Mouse (Mus musculus) CH12.LX (cell line): ENCODE data around the gene Ina. TPM values are rescaled to one million over a fixed set of nuclear protein-coding genes. Genes with fewer than 3 reads are reported as not detected.

Experiments used
- DNase-seq: peaks from one replicate; pipeline ENCODE4 v3.0.0-alpha.2; 2013; ENCODE audit errors: extremely low read depth
- H3K27ac ChIP-seq: 2 replicates; pipeline ENCODE4 v1.5.1; 2012; ENCODE audit warnings: low read depth, mild to moderate bottlenecking, control low read depth, moderate library complexity; ENCODE audit not compliant: insufficient read depth
- H3K27me3 ChIP-seq: replicated peaks from 2 replicates; pipeline ENCODE3; 2012; ENCODE audit warnings: inconsistent platforms
- H3K36me3 ChIP-seq, 2 experiments: replicated peaks in 1 of 2; 2 replicates each; pipeline versions ENCODE3 to v1.6.1; 2012; ENCODE audit warnings: inconsistent platforms in 1 of 2, low read length in 1 of 2, mild to moderate bottlenecking in 1 of 2, mixed read lengths in 1 of 2, moderate library complexity in 1 of 2; ENCODE audit not compliant: control insufficient read depth in 1 of 2, insufficient read depth in 1 of 2
- H3K4me1 ChIP-seq, 2 experiments: 2 replicates each; pipeline ENCODE4 v1.6.1; 2012; ENCODE audit warnings: inconsistent platforms in 1 of 2, moderate library complexity in 1 of 2; ENCODE audit not compliant: insufficient read depth in 2 of 2, control insufficient read depth in 1 of 2
- H3K4me2 ChIP-seq: 2 replicates; pipeline ENCODE4 v1.6.1; 2012; ENCODE audit warnings: low read depth, mild to moderate bottlenecking, control low read depth; ENCODE audit not compliant: poor library complexity, insufficient read depth, severe bottlenecking
- H3K4me3 ChIP-seq, 3 experiments: fragments of 150-350 bp in 1 of 3; sonication (generic) in 1 of 3; replicated peaks in 1 of 3; 2 replicates each; pipeline versions ENCODE3 to v1.5.1; 2011 to 2012; ENCODE audit warnings: low read depth in 2 of 3, low read length in 2 of 3, mild to moderate bottlenecking in 2 of 3, moderate library complexity in 2 of 3, control low read depth in 1 of 3, improper control_type of control experiment in 1 of 3, inconsistent platforms in 1 of 3, mixed read lengths in 1 of 3; ENCODE audit not compliant: poor library complexity in 1 of 3
- H3K79me2 ChIP-seq: replicated peaks from 2 replicates; pipeline ENCODE4 v1.6.1; 2012; ENCODE audit warnings: mild to moderate bottlenecking, moderate library complexity; ENCODE audit not compliant: control insufficient read depth, poor library complexity, insufficient read depth, severe bottlenecking; ENCODE audit errors: extremely low read depth
- H3K9ac ChIP-seq: 2 replicates; pipeline ENCODE4 v1.6.1; 2012; ENCODE audit warnings: low read depth, mild to moderate bottlenecking, control low read depth, moderate library complexity; ENCODE audit not compliant: insufficient read depth
- H3K9me3 ChIP-seq: replicated peaks from 2 replicates; pipeline ENCODE3; 2012; ENCODE audit warnings: low read length, inconsistent platforms, mixed read lengths
- BHLHE40 ChIP-seq: IDR thresholded peaks from 2 replicates; pipeline ENCODE4 v1.6.1; 2011; ENCODE audit warnings: mild to moderate bottlenecking, low read depth, low read length, improper control_type of control experiment
- CHD2 ChIP-seq: IDR thresholded peaks from 2 replicates; pipeline ENCODE4 v1.6.1; 2011; ENCODE audit warnings: low read length, improper control_type of control experiment
- CTCF ChIP-seq, 2 experiments: IDR thresholded peaks in 1 of 2; conservative IDR thresholded peaks in 1 of 2; 2 replicates each; pipeline ENCODE4 v1.5.1; 2011 to 2012; ENCODE audit warnings: low read depth in 2 of 2, low read length in 2 of 2, improper control_type of control experiment in 1 of 2, inconsistent platforms in 1 of 2, mild to moderate bottlenecking in 1 of 2, moderate library complexity in 1 of 2
- EP300 ChIP-seq: IDR thresholded peaks from 2 replicates; pipeline ENCODE4 v1.6.1; 2011; ENCODE audit warnings: low read length, improper control_type of control experiment
- ETS1 ChIP-seq: conservative IDR thresholded peaks from 2 replicates; pipeline ENCODE4 v1.6.1; 2012; ENCODE audit warnings: low read depth, mild to moderate bottlenecking, inconsistent platforms, low read length, improper control_type of control experiment, moderate library complexity
- HCFC1 ChIP-seq: IDR thresholded peaks from 2 replicates; pipeline ENCODE4 v1.6.1; 2012; ENCODE audit warnings: low read depth, mild to moderate bottlenecking, inconsistent platforms, low read length, improper control_type of control experiment
- IRF4 ChIP-seq: IDR thresholded peaks from 2 replicates; pipeline ENCODE4 v1.6.1; 2014; ENCODE audit warnings: low read depth, mild to moderate bottlenecking, inconsistent platforms, low read length, improper control_type of control experiment
- JUN ChIP-seq: IDR thresholded peaks from 2 replicates; pipeline ENCODE4 v1.6.1; 2011; ENCODE audit warnings: low read depth, mild to moderate bottlenecking, low read length, improper control_type of control experiment, moderate library complexity; ENCODE audit not compliant: insufficient read depth
- JUND ChIP-seq: conservative IDR thresholded peaks from 2 replicates; pipeline ENCODE4 v1.6.1; 2011; ENCODE audit warnings: low read depth, low read length, improper control_type of control experiment
- KAT2A ChIP-seq: IDR thresholded peaks from 2 replicates; pipeline ENCODE4 v1.6.1; 2012; ENCODE audit warnings: low read length, improper control_type of control experiment, inconsistent platforms; ENCODE audit not compliant: insufficient replicate concordance
- MAFK ChIP-seq: IDR thresholded peaks from 2 replicates; pipeline ENCODE4 v1.6.1; 2011; ENCODE audit warnings: low read length, improper control_type of control experiment; ENCODE audit not compliant: insufficient replicate concordance
- MAX ChIP-seq: IDR thresholded peaks from 2 replicates; pipeline ENCODE4 v1.6.1; 2011; ENCODE audit warnings: low read length, improper control_type of control experiment
- MAZ ChIP-seq: IDR thresholded peaks from 2 replicates; pipeline ENCODE4 v1.6.1; 2012; ENCODE audit warnings: low read depth, mild to moderate bottlenecking, inconsistent platforms, low read length, improper control_type of control experiment, moderate library complexity
- MEF2A ChIP-seq: IDR thresholded peaks from 2 replicates; pipeline ENCODE4 v1.6.1; 2014; ENCODE audit warnings: low read depth, mild to moderate bottlenecking, inconsistent platforms, low read length, improper control_type of control experiment, borderline replicate concordance
- MXI1 ChIP-seq: IDR thresholded peaks from 2 replicates; pipeline ENCODE4 v1.6.1; 2011; ENCODE audit warnings: mild to moderate bottlenecking, low read depth, low read length, improper control_type of control experiment
- MYC ChIP-seq: IDR thresholded peaks from 2 replicates; pipeline ENCODE4 v1.6.1; 2011; ENCODE audit warnings: low read depth, mild to moderate bottlenecking, improper control_type of control experiment, low read length
- NELFE ChIP-seq: IDR thresholded peaks from 2 replicates; pipeline ENCODE4 v1.6.1; 2011; ENCODE audit warnings: low read depth, low read length, improper control_type of control experiment
- NRF1 ChIP-seq: IDR thresholded peaks from 2 replicates; pipeline ENCODE4 v1.6.1; 2014; ENCODE audit warnings: low read depth, mild to moderate bottlenecking, inconsistent platforms, low read length, improper control_type of control experiment, moderate library complexity
- PAX5 ChIP-seq: IDR thresholded peaks from 2 replicates; pipeline ENCODE4 v1.6.1; 2012; ENCODE audit warnings: low read length, inconsistent platforms, mixed read lengths
- POLR2A ChIP-seq: IDR thresholded peaks from 2 replicates; pipeline ENCODE4 v1.6.1; 2011; ENCODE audit warnings: low read depth, mild to moderate bottlenecking, improper control_type of control experiment, low read length
- POLR2AphosphoS2 ChIP-seq: IDR thresholded peaks from 2 replicates; pipeline ENCODE4 v1.6.1; 2011; ENCODE audit warnings: low read depth, low read length, improper control_type of control experiment
- RAD21 ChIP-seq: IDR thresholded peaks from 2 replicates; pipeline ENCODE4 v1.6.1; 2011; ENCODE audit warnings: low read depth, mild to moderate bottlenecking, low read length, improper control_type of control experiment, moderate library complexity
- RCOR1 ChIP-seq: conservative IDR thresholded peaks from 2 replicates; pipeline ENCODE4 v1.6.1; 2012; ENCODE audit warnings: low read depth, mild to moderate bottlenecking, inconsistent platforms, low read length, improper control_type of control experiment
- SMC3 ChIP-seq: IDR thresholded peaks from 2 replicates; pipeline ENCODE4 v1.6.1; 2011; ENCODE audit warnings: low read depth, low read length, improper control_type of control experiment
- TBP ChIP-seq: conservative IDR thresholded peaks from 2 replicates; pipeline ENCODE4 v1.6.1; 2011; ENCODE audit warnings: low read depth, low read length, improper control_type of control experiment
- UBTF ChIP-seq: IDR thresholded peaks from 2 replicates; pipeline ENCODE4 v1.6.1; 2012; ENCODE audit warnings: low read depth, mild to moderate bottlenecking, inconsistent platforms, low read length, improper control_type of control experiment, moderate library complexity
- USF2 ChIP-seq: conservative IDR thresholded peaks from 2 replicates; pipeline ENCODE4 v1.6.1; 2011; ENCODE audit warnings: low read depth, low read length, improper control_type of control experiment
- ZKSCAN1 ChIP-seq: IDR thresholded peaks from 2 replicates; pipeline ENCODE4 v1.6.1; 2012; ENCODE audit warnings: low read depth, inconsistent platforms, low read length, improper control_type of control experiment, borderline replicate concordance
- ZNF384 ChIP-seq: IDR thresholded peaks from 2 replicates; pipeline ENCODE4 v1.6.1; 2012; ENCODE audit warnings: low read depth, low read length, improper control_type of control experiment, inconsistent platforms
- dilution Hi-C: fragments of 300-500 bp; cut with MboI; formaldehyde crosslinking; loops from 2 replicates; pipeline ENCODE4 v1.14.3; 2020; ENCODE audit warnings: low sequenced_read_pairs; ENCODE audit not compliant: extremely low pct_unique_long_range_greater_than_20kb, extremely low pct_ligation_motif_present
- in situ Hi-C: fragments of 300-500 bp; cut with MboI; formaldehyde crosslinking; loops from 3 replicates; pipeline ENCODE4 v1.14.3; 2019; ENCODE audit warnings: low sequenced_read_pairs, low pct_ligation_motif_present, low pct_unique_long_range_greater_than_20kb, mixed read lengths
- polyA plus RNA-seq: library from polyadenylated mRNA; unstranded; fragments of >175 nt; gene quantifications from 2 replicates; pipeline ENCODE4 v1.2.1, GENCODE M21; 2012; ENCODE audit warnings: low read depth; ENCODE audit not compliant: insufficient read length
- total RNA-seq, 2 experiments: library from RNA; depleted of rRNA; stranded (reverse); fragments of 300-350 nt in 1 of 2; fragments of >200 nt in 1 of 2; gene quantifications; 2 replicates each; pipeline ENCODE4 v1.2.3; 2012 to 2014

Ina gene
- total and polyA plus RNA-seq, 3 experiments, result not detected

GRCm38 (mm10) chr19:46968833-46969232 is 45.7 kb upstream of the Ina start:
- Histone ChIP-seq H3K4me3 (no peak overlapping the region), H3K36me3 (no peaks in the 10 kb centered on the region), H3K9ac (no peak overlapping the region), H3K27me3 (no peaks in the 10 kb centered on the region), H3K79me2 (no peaks in the 10 kb centered on the region), H3K9me3 (peaks cover 3% of the 10 kb centered on the region), H3K27ac (no peak overlapping the region), H3K4me1 (peaks cover 2 to 17% of the 10 kb centered on the region in 2 experiments; a peak in 2 of 4 replicates), H3K4me2 (no peak overlapping the region)
- dilution Hi-C loops (no loop called here), in situ Hi-C loops (no loop called here)
- TF ChIP-seq RAD21 (no peak), RCOR1 (no peak), HCFC1 (no peak), CHD2 (no peak), BHLHE40 (no peak), NELFE (no peak), USF2 (no peak), EP300 (no peak), MAFK (no peak), KAT2A (no peak), JUN (no peak), SMC3 (no peak), MAZ (no peak), UBTF (no peak), ZNF384 (no peak), PAX5 (no peak), POLR2A (no peak), NRF1 (no peak), TBP (no peak), IRF4 (no peak)
- no peak for DNase-seq

GRCm38 (mm10) chr19:46969286-46969985 is 45.1 kb upstream of the Ina start:
- Histone ChIP-seq H3K4me2 (no peak overlapping the region; the same call in 1 of the 2 replicates), H3K27ac (no peak overlapping the region)

More at GRCm38 (mm10) chr19:46969286-46969985, 45.1 kb upstream of the Ina start:
- in situ Hi-C loops (no loop called here), dilution Hi-C loops (no loop called here)
- H3K9ac ChIP-seq, result no peak overlapping the region
- no peaks in the 10 kb centered on the region for H3K27me3 ChIP-seq
- H3K79me2 ChIP-seq, result no peaks in the 10 kb centered on the region
- peaks cover 2 to 17% of the 10 kb centered on the region in 2 experiments; a peak in 2 of 4 replicates for H3K4me1 ChIP-seq
- H3K9me3 ChIP-seq, result peaks cover 3% of the 10 kb centered on the region
- no peaks in the 10 kb centered on the region for H3K36me3 ChIP-seq
- DNase-seq, result peak; percentile 22
- TF ChIP-seq BHLHE40 (peak; percentile 75), JUND (0 out of 2 replicates have a peak, but pooled peaks have one; percentile 38), MAX (0 out of 2 replicates have a peak, but pooled peaks have one; percentile 27), MXI1 (peak; percentile 52), MYC (0 out of 2 replicates have a peak, but pooled peaks have one; percentile 27), CTCF (conservative IDR thresholded peaks at IDR 0.05 in 1 of 2, IDR thresholded peaks at IDR 0.05 in 1 of 2; ENCODE audit: low read depth in 2 of 2, low read length in 2 of 2) (no peak), NELFE (no peak), ETS1 (peak; percentile 37; the same call in 1 of the 2 replicates), MEF2A (peak; percentile 90), POLR2AphosphoS2 (no peak), ZKSCAN1 (no peak)
- H3K4me3 ChIP-seq, result no peak overlapping the region
